Mouse (Mus musculus) layer of hippocampus, adult 11-12 months (tissue): Measurements from ENCODE around the gene Ocln.
"Not testable (repeated sequence)": the region's sequence is repeated elsewhere in the genome, so short reads cannot be mapped to it uniquely, and the experiment has no call there.

ENCODE experiments used
- DNase-seq: peaks from one replicate; pipeline ENCODE4 v3.0.0; 2022; ENCODE audit warnings: low spot score

The Ocln gene

DNA sequence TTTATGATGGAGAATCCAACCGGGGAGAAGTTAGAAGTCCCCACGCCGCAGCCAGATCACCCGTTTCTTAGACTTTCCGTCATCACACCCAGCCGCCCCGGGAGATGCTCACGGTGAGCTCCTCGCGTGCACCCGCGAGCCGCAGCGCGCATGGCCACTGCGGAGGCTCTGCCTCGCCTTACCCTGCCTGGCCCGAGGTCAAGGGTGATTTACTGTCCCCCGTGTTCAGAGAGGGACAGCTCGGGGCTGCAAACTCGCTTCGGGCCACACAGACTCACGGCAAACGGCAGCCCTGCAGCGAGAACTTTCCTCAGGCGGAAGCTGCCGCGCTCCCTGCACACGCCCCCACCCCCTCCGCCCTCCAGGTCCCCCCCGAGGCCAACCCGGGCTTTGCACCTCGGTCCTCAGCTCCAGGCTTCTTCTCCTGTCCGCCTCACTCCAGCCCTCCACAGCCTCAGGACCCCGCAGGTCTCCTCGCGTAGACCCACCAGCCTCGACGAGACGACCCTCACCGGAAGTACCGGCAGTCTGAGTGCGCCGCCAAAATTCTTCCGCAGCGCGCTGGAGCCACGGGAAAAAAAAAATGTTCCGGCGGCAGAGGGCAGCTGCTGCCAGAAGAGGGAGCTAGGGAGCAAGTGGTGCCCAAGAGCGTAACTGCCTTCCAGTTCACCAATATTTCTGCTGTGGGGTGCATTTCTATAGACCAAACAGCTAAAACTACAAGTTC is 60.3 kb downstream of the Ocln start, which contains the start of gene Gtf2h2:
TSS of gene Gtf2h2 (minus strand) at position 519 of the 727 bp plus-strand sequence.
- peak; percentile 81 for DNase-seq

DNA sequence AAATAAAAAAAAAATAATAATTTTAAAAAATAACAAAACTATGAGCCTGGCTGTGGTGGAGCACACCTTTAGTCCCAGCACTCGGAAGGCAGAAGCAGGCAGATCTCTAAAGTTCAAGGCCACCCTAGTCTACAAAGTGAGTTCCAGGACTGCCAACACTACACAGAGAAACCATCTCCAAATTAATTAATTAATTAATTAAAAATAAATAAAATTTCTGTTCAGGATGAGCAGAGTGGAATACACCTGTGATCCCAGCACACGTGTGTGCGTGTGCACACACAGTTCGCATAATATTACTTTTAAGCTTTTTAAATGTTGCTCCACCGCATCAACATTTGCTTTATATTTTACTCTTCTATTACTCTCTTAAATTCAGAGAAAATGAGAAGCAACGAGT is 60.9 kb downstream of the Ocln start:
- no peak for DNase-seq

DNA sequence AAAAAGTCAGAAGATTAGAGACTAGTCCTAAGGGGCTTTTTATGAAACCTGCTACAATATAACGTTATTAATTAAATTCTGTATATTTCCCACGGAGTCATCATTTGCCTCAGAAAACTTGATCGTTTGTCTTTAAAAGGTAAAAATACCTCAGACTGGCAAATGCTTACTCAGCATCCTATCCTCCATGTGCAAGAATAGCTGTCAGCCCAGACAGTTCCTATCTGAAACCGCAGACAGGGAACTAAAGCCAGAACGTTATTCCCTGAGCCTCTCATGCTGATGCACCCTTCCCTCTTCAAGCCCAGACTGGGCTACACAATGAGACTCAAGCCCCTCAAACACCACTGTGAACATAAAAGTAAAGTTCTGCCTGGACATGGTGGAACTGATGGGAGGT is 62.1 kb downstream of the Ocln start:
- no peak for DNase-seq

DNA sequence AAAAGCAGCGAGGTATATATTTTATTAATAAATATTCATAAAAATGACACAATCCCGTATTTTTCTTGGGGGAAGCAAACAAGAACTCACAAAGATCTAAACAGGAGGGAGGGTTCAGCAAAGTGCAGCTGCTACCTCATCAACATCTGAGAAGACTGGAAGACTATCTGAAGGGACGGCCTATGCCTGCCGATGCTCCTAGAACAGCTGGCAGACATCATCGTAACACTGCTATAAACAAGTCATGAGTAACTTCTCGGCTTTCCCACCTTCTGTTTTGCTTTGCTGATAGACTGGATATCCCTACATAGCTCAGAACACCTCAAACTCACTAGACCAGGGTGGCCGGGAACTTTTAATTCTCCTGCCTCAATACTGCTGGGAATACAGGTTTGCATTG is 68.9 kb downstream of the Ocln start:
- DNase-seq, result no peak

DNA sequence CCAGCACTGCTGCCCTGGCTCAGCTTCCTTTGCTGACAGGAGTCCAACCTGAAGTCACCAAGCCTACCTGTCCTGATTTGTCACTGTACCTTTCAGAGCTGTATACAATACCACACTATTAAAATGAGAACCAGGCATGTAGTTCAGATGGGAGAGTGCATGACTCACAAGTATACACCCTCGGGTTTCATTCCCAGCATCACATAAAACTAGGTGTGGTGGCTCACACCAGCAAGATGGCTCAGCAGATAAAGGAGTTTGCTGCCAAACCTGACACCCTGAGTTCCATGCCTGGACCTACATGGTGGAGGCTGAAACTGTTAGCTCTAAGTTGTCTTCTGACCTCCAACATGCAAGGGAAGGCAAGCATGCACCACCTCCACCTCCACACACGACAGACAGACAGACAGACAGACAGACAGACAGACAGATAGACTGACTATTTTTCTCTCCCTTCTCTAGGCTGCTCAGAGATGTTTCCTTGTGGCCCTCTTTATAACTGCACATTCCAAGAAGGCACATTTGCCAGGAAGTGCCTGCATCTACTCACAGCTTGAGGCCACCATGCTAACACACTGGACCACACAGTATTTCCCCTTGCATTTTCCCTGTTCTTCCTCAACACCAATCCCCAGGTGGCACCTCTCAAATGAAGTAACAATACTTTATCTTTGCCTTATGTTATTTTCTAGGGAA is 88.8 kb downstream of the Ocln start:
- no peak for DNase-seq

DNA sequence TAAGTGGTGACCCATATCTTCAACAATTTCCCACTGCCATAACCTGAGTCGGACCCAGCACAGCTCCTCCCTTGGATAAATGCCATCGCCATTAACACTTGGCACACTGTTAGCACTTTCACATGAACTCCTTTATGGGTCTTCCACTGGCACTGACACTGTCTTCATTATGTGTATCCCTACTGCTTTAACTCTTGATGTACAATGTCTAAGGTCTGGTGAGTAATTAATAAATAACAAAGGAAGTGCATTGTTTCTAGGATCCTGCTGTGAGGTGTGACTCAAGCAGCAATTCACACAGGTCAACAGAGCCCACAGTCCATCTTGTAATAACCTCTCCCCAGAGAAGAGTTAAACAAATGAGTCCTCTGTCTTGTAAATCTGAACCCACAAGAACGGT is 91.2 kb downstream of the Ocln start:
- no peak for DNase-seq

DNA sequence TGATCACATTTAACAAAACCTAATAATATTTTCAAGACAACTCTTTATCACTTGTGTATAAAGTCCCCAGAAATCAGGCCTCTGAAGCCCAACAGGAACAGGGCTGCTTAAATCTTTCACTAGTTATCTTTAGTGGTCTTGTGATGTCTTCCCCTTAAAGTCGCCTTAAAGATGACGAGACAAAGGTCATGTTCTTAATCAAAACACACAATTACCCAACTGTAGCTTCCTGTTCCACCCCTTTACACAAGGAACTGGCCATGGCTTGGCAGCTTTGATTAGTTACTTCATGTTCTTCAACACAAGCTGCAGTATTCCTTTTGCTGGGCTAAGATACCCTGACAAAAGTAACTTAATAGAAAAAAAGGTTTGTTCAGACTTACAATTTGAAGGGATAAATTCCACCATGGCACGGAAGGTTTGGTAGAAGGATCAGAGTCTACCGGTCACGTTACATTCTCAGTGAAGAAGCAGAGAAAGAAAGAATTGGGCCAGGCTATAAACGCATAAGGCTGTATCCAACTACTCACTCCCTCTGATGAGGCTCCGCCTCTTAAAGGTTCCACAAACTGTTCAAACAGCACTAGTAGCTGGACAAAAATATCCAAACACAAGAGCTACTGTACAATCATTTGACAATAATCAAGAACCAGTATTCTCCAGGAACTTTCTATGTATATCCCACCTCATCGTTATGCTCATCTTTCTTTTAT is 99.9 kb downstream of the Ocln start, which contains the start of gene Naip1:
TSS of gene Naip1 (minus strand) at position 455 of the 713 bp plus-strand sequence.
- DNase-seq, result not testable (repeated sequence)

DNA sequence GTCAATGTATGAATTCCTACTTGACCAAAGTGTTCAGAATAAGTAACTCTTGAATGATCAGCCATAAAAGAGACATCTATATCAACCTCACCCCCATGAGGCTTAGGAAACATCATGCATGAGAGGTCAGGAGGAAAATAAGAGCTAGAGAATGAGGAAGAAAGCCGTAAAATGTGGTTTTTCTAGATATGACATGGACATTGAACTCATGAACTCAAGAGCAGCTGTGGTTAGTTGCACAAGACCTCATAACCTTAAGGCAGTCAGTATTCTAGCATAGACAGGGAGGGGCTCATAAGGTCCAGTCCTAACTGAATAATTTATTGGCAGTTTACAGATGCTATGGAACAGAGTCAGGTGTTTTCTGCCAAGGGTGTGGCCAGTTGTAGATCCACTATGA is 103.0 kb downstream of the Ocln start:
- no peak for DNase-seq
